Mouse (Mus musculus): ENCODE data around the gene Il1rl2. TPM values are rescaled to one million over a fixed set of nuclear protein-coding genes. Genes with fewer than 3 reads are reported as not detected.

The Il1rl2 gene
- polyA plus RNA-seq, 1 experiment from 2014 or later = 2.5 TPM

DNA sequence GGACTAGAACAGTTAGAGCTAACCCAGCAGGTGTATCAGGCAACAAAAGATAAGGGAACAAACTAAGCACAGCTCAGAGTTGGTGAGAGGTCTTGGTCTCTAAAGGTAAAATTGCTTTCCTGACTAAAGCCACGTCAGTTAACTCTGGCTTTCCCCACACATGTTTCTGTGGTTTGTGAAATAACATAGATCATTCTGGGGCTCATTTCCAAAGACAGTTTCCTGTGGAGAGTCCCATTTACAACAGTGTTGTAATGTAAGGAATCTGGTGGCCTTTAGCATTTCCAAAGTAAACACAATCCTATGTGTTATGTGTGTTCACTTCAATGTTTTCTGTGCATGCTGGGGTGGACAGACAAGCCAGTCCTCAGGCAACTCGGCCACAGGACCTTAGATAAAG is 35.3 kb downstream of the Il1rl2 start:
- no peak for ATAC-seq (ENCODE audit: low FRiP score)
- no peaks in the 10 kb centered on the region; the same call in 1 of the 2 replicates for H3K27me3 ChIP-seq
- no peak overlapping the region for H3K27ac ChIP-seq
- H3K9ac ChIP-seq = no peak overlapping the region
- no peaks in the 10 kb centered on the region for H3K9me3 ChIP-seq (replicated peaks)
- H3K36me3 ChIP-seq = no peaks in the 10 kb centered on the region
- no peak overlapping the region for H3K4me3 ChIP-seq
- H3K4me1 ChIP-seq = peaks cover 11% of the 10 kb centered on the region
- WGBS = 72% methylated on average over 2 of the region's 2 CpGs
- H3K4me2 ChIP-seq (replicated peaks) = no peak overlapping the region

DNA sequence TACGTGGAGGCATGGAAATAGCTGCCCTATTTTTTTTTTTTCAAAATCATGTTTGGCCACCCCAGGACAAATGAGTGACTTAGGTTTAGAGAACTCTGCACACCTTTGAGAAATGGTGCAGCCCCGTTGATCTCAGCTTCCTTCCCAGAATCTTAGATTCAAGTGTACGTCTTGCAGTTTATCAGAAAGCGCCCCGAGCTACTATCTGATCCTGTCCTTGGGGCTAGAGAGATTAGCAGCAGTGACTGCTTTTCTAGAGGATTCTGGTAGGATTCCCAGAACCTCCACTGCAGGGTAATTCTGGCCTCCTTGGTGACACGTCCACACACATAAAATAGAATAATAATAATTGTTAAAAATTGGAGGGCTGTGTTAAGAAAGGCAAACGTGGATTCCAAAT is 36.6 kb downstream of the Il1rl2 start:
- no peak for ATAC-seq (ENCODE audit: low FRiP score)
- Histone ChIP-seq H3K4me3 (no peak overlapping the region), H3K9ac (no peak overlapping the region), H3K9me3 (replicated peaks) (no peaks in the 10 kb centered on the region), H3K27me3 (no peaks in the 10 kb centered on the region; the same call in 1 of the 2 replicates), H3K36me3 (no peaks in the 10 kb centered on the region), H3K4me1 (peaks cover 12% of the 10 kb centered on the region), H3K27ac (no peak overlapping the region), H3K4me2 (replicated peaks) (no peak overlapping the region)
- 75% methylated on average over 7 of the region's 7 CpGs for WGBS

DNA sequence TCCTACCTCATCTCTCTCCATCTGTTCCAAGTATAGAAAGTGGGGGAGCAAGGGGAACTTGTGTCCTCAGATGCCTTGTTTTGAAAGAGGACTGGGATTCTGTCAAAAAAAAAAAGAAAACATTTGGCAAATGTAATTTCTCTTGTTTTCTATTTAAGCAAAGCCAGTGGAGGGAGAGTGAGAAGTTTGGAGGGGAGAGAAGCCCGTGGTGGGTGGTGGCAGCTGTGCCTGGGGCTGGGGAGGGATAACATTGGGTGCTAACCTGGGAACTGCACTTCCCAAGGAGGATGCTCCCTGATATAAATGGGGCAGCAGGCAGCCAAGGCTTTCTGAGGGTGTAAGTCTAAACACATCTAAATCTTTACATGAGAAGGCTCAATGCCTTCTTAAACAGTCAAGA is 37.2 kb downstream of the Il1rl2 start:
- Histone ChIP-seq H3K9ac (no peak overlapping the region), H3K4me3 (no peak overlapping the region), H3K27ac (no peak overlapping the region), H3K9me3 (replicated peaks) (no peaks in the 10 kb centered on the region), H3K36me3 (no peaks in the 10 kb centered on the region), H3K4me2 (replicated peaks) (no peak overlapping the region), H3K27me3 (no peaks in the 10 kb centered on the region; the same call in 1 of the 2 replicates), H3K4me1 (peaks cover 12% of the 10 kb centered on the region)
- no peak for ATAC-seq (ENCODE audit: low FRiP score)
- WGBS = 50% methylated on average over 1 of the region's 1 CpGs

GRCm38 (mm10) chr1:40362784-40363183 is 38.4 kb downstream of the Il1rl2 start:
- H3K27me3 ChIP-seq = no peaks in the 10 kb centered on the region; the same call in 1 of the 2 replicates
- H3K36me3 ChIP-seq = no peaks in the 10 kb centered on the region
- no peaks in the 10 kb centered on the region for H3K9me3 ChIP-seq (replicated peaks)
- ATAC-seq (ENCODE audit: low FRiP score) = no peak
- H3K9ac ChIP-seq = no peak overlapping the region
- H3K4me2 ChIP-seq (replicated peaks) = no peak overlapping the region
- H3K4me1 ChIP-seq = peaks cover 10% of the 10 kb centered on the region
- H3K4me3 ChIP-seq = no peak overlapping the region
- 74% methylated on average over 11 of the region's 11 CpGs for WGBS
- H3K27ac ChIP-seq = no peak overlapping the region

DNA sequence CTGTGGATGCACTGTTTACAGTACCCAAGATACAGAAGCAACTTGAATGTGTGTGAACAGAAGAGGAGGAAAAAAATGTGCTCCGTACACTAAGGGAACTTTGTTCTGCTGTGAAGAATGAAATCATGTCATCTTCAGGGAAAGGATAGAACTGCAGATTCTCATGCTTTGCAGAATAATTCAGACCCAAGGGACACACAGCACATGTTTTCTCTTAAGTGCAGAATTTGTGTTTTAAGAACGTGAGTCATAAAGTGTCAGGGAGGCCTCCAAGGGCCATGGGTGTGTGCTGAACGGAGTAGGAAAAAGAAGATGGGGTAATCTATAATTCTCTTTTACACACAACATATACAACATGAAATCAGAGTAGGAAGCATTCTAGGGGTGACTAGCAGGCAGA is 48.5 kb downstream of the Il1rl2 start:
- H3K4me1 ChIP-seq = no peaks in the 10 kb centered on the region
- H3K27ac ChIP-seq = no peak overlapping the region
- no peak overlapping the region for H3K9ac ChIP-seq
- no peaks in the 10 kb centered on the region for H3K9me3 ChIP-seq (replicated peaks)
- H3K27me3 ChIP-seq = no peaks in the 10 kb centered on the region
- H3K4me2 ChIP-seq (replicated peaks) = no peak overlapping the region
- no peaks in the 10 kb centered on the region for H3K36me3 ChIP-seq
- H3K4me3 ChIP-seq = no peak overlapping the region
- WGBS = 77% methylated on average over 3 of the region's 3 CpGs
- no peak for ATAC-seq (ENCODE audit: low FRiP score)

- H3K27ac ChIP-seq = no peak overlapping the region
- H3K4me1 ChIP-seq = no peaks in the 10 kb centered on the region
- no peaks in the 10 kb centered on the region for H3K36me3 ChIP-seq
- H3K4me3 ChIP-seq = no peak overlapping the region
- no peak overlapping the region for H3K4me2 ChIP-seq (replicated peaks)
- WGBS = 86% methylated on average over 4 of the region's 4 CpGs
- no peak for ATAC-seq (ENCODE audit: low FRiP score)
- H3K9ac ChIP-seq = no peak overlapping the region
- no peaks in the 10 kb centered on the region for H3K9me3 ChIP-seq (replicated peaks)
- H3K27me3 ChIP-seq = no peaks in the 10 kb centered on the region
These were observed 50.7 kb downstream of the Il1rl2 start for GRCm38 (mm10) chr1:40375148-40375547.

GRCm38 (mm10) chr1:40376745-40377144 is 52.3 kb downstream of the Il1rl2 start:
- 55% methylated on average over 7 of the region's 7 CpGs for WGBS
- no peaks in the 10 kb centered on the region for H3K27me3 ChIP-seq
- H3K4me3 ChIP-seq = no peak overlapping the region
- no peak for ATAC-seq (ENCODE audit: low FRiP score)
- no peak overlapping the region for H3K4me2 ChIP-seq (replicated peaks)
- H3K27ac ChIP-seq = no peak overlapping the region
- no peaks in the 10 kb centered on the region for H3K9me3 ChIP-seq (replicated peaks)
- no peaks in the 10 kb centered on the region for H3K4me1 ChIP-seq
- H3K36me3 ChIP-seq = no peaks in the 10 kb centered on the region
- no peak overlapping the region for H3K9ac ChIP-seq

- no peak overlapping the region for H3K27ac ChIP-seq
- no peaks in the 10 kb centered on the region for H3K4me1 ChIP-seq
- no peak overlapping the region for H3K9ac ChIP-seq
- ATAC-seq (ENCODE audit: low FRiP score) = no peak
- no peak overlapping the region for H3K4me3 ChIP-seq
- 17% methylated on average over 8 of the region's 8 CpGs for WGBS
- no peaks in the 10 kb centered on the region for H3K27me3 ChIP-seq
- H3K4me2 ChIP-seq (replicated peaks) = no peak overlapping the region
- no peaks in the 10 kb centered on the region for H3K36me3 ChIP-seq
- H3K9me3 ChIP-seq (replicated peaks) = no peaks in the 10 kb centered on the region
These were observed 54.4 kb downstream of the Il1rl2 start for GRCm38 (mm10) chr1:40378794-40379193.

DNA sequence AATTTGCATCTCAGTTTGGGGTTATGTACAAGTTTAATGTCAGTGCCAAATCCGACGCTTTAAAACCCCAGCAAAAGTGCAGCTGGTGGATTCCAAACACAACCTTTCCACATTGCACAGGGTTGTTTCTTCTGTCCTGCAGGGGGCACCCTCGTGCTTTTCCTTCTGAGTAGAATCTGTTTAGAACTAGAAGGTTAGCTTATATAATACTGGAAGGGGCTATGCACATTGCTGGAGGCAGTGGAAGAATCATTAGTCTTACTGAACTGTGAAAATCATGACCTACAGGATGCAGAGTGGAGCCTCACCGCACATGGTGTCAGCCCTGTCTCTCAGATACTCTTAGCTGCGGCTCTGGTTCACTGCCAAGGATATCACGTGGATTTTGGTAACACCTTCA is 55.7 kb downstream of the Il1rl2 start:
- Histone ChIP-seq H3K27me3 (no peaks in the 10 kb centered on the region), H3K4me1 (no peaks in the 10 kb centered on the region), H3K9ac (no peak overlapping the region), H3K9me3 (replicated peaks) (no peaks in the 10 kb centered on the region), H3K4me2 (replicated peaks) (no peak overlapping the region), H3K36me3 (no peaks in the 10 kb centered on the region), H3K27ac (no peak overlapping the region), H3K4me3 (no peak overlapping the region)
- 59% methylated on average over 6 of the region's 6 CpGs for WGBS
- no peak for ATAC-seq (ENCODE audit: low FRiP score)

DNA sequence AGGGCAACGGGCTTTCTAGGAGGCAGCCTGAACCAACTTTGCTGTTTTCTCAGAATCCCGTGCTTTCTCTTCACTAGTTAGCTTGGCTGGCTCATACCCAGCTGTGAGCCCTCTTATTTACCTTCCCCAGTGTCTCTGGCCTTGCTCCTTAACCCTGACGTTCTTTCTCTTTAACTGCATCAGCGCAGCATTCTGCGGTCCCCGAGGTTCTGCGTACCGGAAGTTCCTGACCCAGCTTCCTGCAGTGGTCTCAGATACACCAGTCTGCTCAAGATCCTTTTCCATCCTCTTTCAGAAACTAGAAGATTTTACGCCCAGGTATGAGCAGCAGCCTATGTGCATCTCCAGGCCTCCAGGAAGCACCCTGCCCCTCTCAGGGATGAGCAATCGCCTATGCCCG is 56.6 kb downstream of the Il1rl2 start:
- Histone ChIP-seq H3K9me3 (replicated peaks) (no peaks in the 10 kb centered on the region), H3K4me1 (no peaks in the 10 kb centered on the region), H3K4me2 (replicated peaks) (no peak overlapping the region), H3K27ac (no peak overlapping the region), H3K36me3 (no peaks in the 10 kb centered on the region), H3K27me3 (no peaks in the 10 kb centered on the region), H3K4me3 (no peak overlapping the region), H3K9ac (no peak overlapping the region)
- 85% methylated on average over 11 of the region's 11 CpGs for WGBS
- ATAC-seq (ENCODE audit: low FRiP score) = no peak

- H3K9ac ChIP-seq = no peak overlapping the region
- H3K36me3 ChIP-seq = no peaks in the 10 kb centered on the region
- 88% methylated on average over 5 of the region's 5 CpGs for WGBS
- no peaks in the 10 kb centered on the region for H3K4me1 ChIP-seq
- no peak overlapping the region for H3K27ac ChIP-seq
- no peak for ATAC-seq (ENCODE audit: low FRiP score)
- no peak overlapping the region for H3K4me3 ChIP-seq
- no peak overlapping the region for H3K4me2 ChIP-seq (replicated peaks)
- H3K27me3 ChIP-seq = no peaks in the 10 kb centered on the region
- H3K9me3 ChIP-seq (replicated peaks) = no peaks in the 10 kb centered on the region
These were observed 58.4 kb downstream of the Il1rl2 start for GRCm38 (mm10) chr1:40382841-40383240.

DNA sequence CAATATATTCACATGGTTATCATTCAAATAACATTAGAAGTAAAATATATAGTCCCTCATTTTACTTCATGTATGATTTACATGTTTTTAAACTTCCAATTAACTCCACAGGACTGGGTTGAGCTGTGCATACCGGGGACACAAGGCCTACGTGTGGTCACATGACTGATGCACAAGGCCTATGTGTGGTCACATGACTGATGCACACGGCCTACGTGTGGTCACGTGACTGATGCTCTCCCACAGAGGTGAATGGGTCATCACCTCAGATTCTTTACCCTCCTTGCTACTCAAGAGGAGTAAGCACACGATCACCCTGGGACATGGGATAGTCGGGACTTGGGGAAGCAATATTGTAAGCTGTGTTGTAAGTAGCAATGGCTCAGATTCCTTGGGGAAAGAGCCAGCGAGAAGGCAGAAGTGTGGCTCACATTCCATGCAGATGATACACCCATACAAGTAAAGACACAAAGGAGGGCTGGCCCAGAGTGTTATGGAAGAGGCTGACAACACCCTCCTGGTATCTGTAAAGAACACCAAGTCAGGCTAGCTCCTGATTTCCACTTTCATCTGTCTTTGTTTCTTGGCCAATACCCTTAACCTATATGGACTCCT is 60.6 kb downstream of the Il1rl2 start:
- Histone ChIP-seq H3K27ac (no peak overlapping the region), H3K4me1 (no peaks in the 10 kb centered on the region), H3K4me3 (no peak overlapping the region), H3K9ac (no peak overlapping the region), H3K9me3 (replicated peaks) (no peaks in the 10 kb centered on the region), H3K36me3 (no peaks in the 10 kb centered on the region), H3K4me2 (replicated peaks) (no peak overlapping the region), H3K27me3 (no peaks in the 10 kb centered on the region)
- WGBS = 91% methylated on average over 8 of the region's 8 CpGs
- no peak for ATAC-seq (ENCODE audit: low FRiP score)

- ATAC-seq (ENCODE audit: low FRiP score) = no peak
- no peak overlapping the region for H3K4me3 ChIP-seq
- H3K4me2 ChIP-seq (replicated peaks) = no peak overlapping the region
- H3K9ac ChIP-seq = no peak overlapping the region
- H3K27ac ChIP-seq = no peak overlapping the region
- H3K9me3 ChIP-seq (replicated peaks) = no peaks in the 10 kb centered on the region
- H3K27me3 ChIP-seq = no peaks in the 10 kb centered on the region
- H3K36me3 ChIP-seq = no peaks in the 10 kb centered on the region
- H3K4me1 ChIP-seq = no peaks in the 10 kb centered on the region
- 85% methylated on average over 3 of the region's 3 CpGs for WGBS
These were observed 67.0 kb downstream of the Il1rl2 start for GRCm38 (mm10) chr1:40391374-40391773.
